Mouse (Mus musculus): ENCODE measurements around the gene Trim59. TPM values are rescaled to one million over a fixed set of nuclear protein-coding genes. Genes with fewer than 3 reads are reported as not detected.

The Trim59 gene
- polyA plus RNA-seq (2012; rRNA removed), result 0.48 and 0.93 TPM in 2 replicates

DNA sequence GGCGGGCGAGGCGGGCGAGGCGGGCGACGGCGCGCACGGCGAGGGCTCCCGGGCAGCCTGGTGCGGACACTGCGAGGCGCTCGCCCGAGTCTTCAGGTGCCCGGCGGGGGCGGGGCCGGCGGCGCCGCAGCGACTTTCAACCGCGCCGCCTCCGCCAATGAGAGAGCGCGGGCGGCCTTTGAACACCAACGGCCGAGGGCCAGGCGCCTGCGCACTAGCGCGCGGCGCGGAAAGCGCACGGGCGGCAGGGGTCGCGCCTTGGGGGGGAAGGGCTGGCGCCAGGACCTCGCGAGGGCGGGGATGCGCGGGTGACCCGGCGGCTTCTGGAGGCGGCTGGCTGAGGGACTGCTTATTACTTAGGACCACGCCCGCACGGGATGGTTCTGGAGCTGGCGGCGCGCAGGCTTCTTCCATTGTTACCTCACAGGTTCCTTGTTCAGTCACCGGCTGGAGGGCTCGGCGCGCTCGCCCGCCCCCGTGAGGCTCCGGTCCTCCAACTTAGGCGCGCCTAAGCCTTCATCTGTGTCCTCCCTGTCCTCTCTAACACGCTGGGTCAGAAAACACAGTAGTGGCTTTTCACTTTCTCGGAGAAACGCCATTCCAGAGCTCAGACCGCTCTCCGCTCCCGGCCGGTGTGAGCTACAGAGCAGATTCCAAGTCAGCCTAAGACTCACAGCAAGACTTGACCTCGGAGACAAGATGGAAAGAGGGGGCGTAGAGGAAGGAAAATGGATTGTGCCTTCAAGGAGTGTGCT lies at the start of gene Trim59:
Gene Trim59, minus strand, starts transcription at position 111 of the 755 bp plus-strand sequence.

GRCm38 (mm10) chr3:69004437-69005337 lies 39.9 kb downstream of the Trim59 start, which contains the start of the genes Ift80 and Smc4:
Gene Ift80, minus strand, starts transcription at chr3:69004570.
Gene Smc4, plus strand, starts transcription at chr3:69004738.

Other genes with a start within 250 kb of the Trim59 start
- 0.02 and 0.15 TPM in 2 replicates for gene 1110032F04Rik, start 175.2 kb downstream of the Trim59 start, polyA plus RNA-seq (2012; rRNA removed)
- 0.11 and 0.30 TPM in 2 replicates for gene Ift80, start 40.2 kb downstream of the Trim59 start, polyA plus RNA-seq (2012; rRNA removed)
- 1.2 and 1.4 TPM in 2 replicates for gene Smc4, start 40.0 kb downstream of the Trim59 start, polyA plus RNA-seq (2012; rRNA removed)
- 1.6 and 2.1 TPM in 2 replicates for gene Kpna4, start 82.4 kb upstream of the Trim59 start, polyA plus RNA-seq (2012; rRNA removed)
- gene Arl14, start 177.7 kb upstream of the Trim59 start, polyA plus RNA-seq (2012; rRNA removed), result 0.90 and 1.1 TPM in 2 replicates